Mouse (Mus musculus): ENCODE measurements around the gene Mpped1.

The Mpped1 gene

GRCm38 (mm10) chr15:83789046-83789445 is 9.8 kb downstream of the Mpped1 start:
- DNase-seq (ENCODE audit: low read depth, low spot score) = no peak

- no peak for DNase-seq (ENCODE audit: low read depth, low spot score)
Measured at GRCm38 (mm10) chr15:83796924-83797323, 17.7 kb downstream of the Mpped1 start.

GRCm38 (mm10) chr15:83798964-83799363 is 19.7 kb downstream of the Mpped1 start:
- DNase-seq (ENCODE audit: low read depth, low spot score) = no peak

DNA sequence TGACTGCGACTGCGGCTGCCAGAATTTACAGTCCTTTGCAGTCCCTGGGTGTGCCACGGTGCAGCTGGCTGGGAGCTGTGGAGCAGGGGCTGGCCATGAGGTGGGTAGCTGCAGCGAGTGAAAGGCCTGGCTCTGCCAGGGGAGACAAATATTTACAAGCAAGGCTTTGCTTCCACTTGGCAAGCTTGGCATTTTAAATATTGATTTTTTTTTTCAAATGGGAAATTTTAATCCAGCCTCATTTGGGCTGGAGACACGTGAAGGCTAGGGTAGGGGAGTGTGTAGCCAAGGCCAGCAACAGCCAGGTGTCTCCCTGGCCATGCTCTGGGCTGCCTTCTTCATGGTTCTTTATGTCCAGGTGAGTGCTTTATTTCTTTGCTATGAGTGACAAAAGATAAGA is 21.7 kb downstream of the Mpped1 start:
- DNase-seq (ENCODE audit: low read depth, low spot score) = no peak

- DNase-seq (ENCODE audit: low read depth, low spot score) = no peak
Measured at GRCm38 (mm10) chr15:83814106-83814505, 34.8 kb downstream of the Mpped1 start.

GRCm38 (mm10) chr15:83828011-83828410 is 48.7 kb downstream of the Mpped1 start:
- no peak for DNase-seq (ENCODE audit: low read depth, low spot score)

GRCm38 (mm10) chr15:83829226-83829625 is 50.0 kb downstream of the Mpped1 start:
- no peak for DNase-seq (ENCODE audit: low read depth, low spot score)

DNA sequence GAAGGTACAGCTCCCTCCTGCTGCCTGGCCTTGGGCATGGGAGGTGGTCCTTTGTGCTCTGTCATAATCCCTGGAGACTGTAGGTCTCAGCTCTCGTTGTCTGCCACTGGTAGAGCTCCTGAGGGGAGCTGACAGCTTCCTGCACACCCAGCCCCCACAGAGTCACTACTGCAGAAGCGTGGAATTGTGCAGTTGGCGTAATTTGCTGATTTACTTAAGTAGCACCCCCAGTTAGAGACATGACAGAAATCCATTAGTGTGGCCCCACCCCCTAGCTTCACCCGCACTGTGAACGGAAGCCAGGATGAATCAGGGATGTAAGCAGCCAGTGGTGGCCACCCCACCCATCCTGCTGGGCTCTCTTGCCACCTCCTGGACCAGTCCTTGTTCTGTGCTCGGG is 53.0 kb downstream of the Mpped1 start:
- DNase-seq (ENCODE audit: low read depth, low spot score) = no peak

DNA sequence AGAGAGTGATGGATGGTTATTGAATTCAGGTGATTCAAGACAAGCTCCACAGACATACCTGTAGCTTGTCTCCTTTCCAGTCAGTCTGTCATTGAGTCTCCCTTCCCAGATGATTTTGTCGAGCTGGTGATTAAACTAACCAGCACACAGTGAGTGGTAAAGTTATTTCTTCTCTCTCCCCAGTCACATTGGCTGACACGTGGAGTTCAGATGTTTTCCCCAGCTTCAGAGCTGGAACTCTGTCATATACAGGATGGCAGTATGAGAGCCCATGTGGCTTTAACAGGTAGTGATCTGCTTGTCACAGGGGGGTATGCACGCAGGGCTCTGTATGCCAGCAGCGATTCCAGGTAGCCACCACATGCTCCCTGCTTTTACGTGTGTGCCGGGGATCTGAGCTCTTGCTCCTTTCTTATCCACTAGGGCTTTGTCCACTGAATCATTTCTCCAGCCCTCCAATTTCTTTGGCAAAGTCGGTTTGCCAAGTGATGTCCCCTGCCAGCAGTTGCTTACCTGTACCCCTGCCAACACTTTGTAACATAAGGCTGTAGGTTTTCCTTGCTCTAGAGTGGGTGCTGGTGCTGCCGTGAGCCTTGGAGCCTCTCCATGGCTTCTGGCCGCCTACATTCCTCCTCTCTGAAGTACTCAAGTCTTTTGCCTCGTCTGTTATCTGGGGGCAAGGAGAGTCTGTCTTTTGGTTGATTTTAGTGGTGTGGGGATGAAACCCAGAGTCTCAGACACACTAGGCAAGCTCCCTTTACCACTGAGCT is 61.9 kb downstream of the Mpped1 start:
- DNase-seq (ENCODE audit: low read depth, low spot score) = no peak

DNA sequence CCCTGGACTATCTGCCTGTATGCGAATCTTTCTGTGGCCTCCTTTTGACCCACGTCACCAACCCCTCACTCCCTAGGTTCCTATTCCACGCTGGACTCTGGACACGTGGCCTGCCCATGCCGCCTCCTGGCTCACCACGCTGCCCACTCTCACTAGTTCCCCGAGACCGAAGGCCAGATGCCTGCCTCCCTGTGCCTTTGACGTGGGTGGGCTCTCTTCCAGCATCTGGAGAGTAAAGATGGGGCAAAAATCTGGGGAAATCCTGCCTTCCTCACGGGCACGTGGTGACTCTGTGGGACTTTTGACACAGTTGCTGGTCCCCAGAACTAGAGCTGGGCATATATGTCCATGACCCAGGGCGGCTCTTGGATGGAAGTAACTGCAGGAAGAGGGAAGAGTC is 63.2 kb downstream of the Mpped1 start:
- no peak for DNase-seq (ENCODE audit: low read depth, low spot score)

GRCm38 (mm10) chr15:83842915-83843789 is 63.9 kb downstream of the Mpped1 start:
- no peak for DNase-seq (ENCODE audit: low read depth, low spot score)

- peak; percentile 18 for DNase-seq (ENCODE audit: low read depth, low spot score)
Measured at GRCm38 (mm10) chr15:83845734-83846133, 66.5 kb downstream of the Mpped1 start.

DNA sequence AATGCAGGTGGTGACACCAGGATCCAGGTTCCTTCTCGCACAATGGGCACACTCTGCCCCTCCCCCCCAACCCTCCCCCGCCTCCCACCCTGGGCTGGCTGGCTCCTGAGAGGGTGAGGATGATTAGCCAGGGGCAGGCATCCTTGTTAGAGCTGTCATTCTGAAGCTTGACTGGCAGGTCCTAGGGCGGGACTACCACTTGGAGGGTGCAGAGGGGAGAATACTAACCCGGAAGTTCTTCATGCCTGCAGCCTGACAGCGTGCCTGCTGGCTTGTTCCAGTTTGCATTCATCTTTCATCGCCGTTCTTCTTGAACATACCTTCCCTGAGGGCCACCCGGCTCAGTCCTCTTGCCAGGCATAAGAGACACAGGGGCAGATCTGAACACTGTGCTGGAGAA is 67.3 kb downstream of the Mpped1 start:
- peak; percentile 26 for DNase-seq (ENCODE audit: low read depth, low spot score)

DNA sequence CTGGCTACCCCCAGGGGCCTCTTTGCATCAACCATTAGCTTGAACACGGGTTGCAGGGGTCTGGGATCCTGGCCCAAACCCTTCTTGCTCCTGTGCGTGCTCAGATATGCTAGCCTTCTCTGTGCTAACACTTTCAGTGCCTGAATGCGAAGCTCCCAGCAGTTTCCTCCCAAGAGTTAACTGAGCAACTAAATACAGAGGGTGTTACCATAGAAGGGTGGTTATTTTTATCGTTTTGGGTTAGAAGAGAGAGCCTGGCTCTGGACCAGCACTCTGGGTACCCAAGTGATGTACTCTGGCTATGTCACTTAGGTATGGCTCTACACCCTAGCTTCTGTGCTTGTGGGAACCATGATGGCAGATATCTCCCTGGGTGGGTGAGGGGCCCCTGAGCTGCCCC is 68.2 kb downstream of the Mpped1 start:
- no peak for DNase-seq (ENCODE audit: low read depth, low spot score)

DNA sequence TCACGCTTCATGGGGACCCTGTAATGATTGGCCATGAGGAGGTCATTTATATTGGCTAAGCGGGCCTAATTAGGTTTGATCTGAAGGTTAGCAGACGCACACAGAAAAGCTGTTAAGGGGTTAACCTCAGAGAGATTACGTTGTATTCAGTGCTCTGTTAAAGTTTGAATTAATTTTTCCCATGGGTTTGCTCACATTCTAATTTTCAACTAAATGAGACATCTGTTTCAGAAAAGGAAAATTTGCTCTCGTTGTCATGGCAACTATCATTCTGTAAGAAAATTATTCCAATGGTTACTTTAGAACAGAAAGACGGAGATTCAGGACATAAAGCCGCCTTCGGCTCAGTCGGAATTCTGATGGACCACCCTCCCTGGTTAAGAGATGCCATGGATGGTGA is 68.9 kb downstream of the Mpped1 start:
- no peak for DNase-seq (ENCODE audit: low read depth, low spot score)

GRCm38 (mm10) chr15:83853400-83853811 is 74.1 kb downstream of the Mpped1 start:
- DNase-seq (ENCODE audit: low read depth, low spot score) = no peak

- peak; percentile 70 for DNase-seq (ENCODE audit: low read depth, low spot score)
Measured at GRCm38 (mm10) chr15:83857129-83857528, 77.9 kb downstream of the Mpped1 start.

GRCm38 (mm10) chr15:83865626-83866025 is 86.4 kb downstream of the Mpped1 start:
- no peak for DNase-seq (ENCODE audit: low read depth, low spot score)

GRCm38 (mm10) chr15:83870936-83871335 is 91.7 kb downstream of the Mpped1 start:
- peak; percentile 48 for DNase-seq (ENCODE audit: low read depth, low spot score)

DNA sequence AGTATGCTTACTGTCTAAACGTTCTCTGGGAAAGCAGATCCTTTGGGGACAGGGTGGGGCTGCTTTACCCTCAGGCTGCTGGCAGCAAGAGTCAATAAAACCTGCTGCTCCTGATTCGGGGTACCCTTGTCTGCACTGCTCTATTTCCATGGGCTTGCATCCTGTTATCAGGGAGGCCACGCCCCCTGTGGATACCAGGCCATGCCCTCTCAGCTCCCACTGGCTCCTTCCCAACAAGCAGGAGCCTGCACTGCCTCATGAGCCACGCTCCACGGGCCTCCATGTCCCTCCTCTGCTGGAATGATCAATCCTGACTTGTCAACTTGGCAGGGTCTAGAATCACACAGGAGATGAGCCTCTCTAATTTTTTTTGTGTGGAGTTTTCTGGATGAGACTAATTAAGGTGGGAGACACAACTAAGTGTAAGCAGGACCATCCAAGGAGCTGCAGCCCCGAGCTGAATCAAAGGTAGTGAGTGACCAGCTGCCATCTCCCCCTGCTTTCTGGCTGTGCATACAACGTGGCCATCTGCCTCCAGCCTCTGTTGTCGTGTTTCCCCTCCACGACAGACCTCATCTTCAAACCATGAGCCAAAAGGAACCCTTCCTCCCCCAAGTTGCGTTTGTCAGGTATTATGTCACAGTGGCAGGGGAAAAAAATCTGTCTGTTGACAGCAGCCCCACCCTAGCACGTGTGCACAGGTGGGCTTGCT is 98.0 kb downstream of the Mpped1 start:
- no peak for DNase-seq (ENCODE audit: low read depth, low spot score)

GRCm38 (mm10) chr15:83877898-83878297 is 98.6 kb downstream of the Mpped1 start:
- no peak for DNase-seq (ENCODE audit: low read depth, low spot score)

GRCm38 (mm10) chr15:83879845-83880244 is 100.6 kb downstream of the Mpped1 start:
- peak; percentile 73 for DNase-seq (ENCODE audit: low read depth, low spot score)

All from ZHBTc4 (cell line).